Mouse (Mus musculus): Measurements from ENCODE around the gene Reep3.

DNA sequence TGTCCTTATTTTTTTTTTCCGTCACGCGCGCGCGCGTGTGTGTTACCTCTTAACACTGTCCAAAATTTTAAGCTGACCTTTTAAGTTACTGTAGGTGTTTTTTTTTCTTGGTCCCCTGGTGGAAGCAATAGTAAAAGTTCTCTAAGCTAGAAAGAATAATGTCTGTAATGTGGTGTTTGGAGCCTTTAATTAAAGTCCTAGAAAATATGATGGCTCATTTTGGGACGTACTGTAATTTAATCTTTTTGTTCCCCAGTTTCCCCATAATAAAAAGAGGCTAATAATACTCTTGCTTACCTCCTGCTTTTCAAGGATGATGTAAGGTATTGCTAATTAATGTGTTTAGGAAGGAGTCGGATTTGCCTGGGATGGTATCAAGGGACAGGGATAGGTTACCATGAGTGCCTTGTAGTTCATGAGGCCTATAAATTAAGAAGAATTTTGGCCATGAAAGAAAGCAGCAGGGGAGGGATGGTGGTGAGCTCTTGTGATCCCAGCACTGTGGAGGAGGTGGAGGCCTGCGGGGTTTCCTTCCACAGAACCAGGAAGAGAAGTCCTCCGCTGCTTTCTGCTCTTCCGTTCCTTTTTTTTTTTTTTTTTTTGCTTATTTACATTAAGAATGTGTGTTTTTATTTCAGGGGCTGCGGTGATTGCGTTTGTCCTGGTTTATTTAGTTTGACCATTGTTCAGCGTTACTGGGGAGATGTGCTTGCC is 849 bp upstream of the Reep3 start:
- TF ChIP-seq CTCF (IDR thresholded peaks at IDR 0.05; ENCODE audit: borderline replicate concordance, extremely low read depth, insufficient read depth, insufficient read length) (no peak), POLR2A (IDR thresholded peaks at IDR 0.05; ENCODE audit: borderline replicate concordance, extremely low read depth, insufficient read depth, insufficient read length, poor library complexity, severe bottlenecking) (no peak)
